Mouse (Mus musculus): ENCODE results near the gene Acadl.

DNA sequence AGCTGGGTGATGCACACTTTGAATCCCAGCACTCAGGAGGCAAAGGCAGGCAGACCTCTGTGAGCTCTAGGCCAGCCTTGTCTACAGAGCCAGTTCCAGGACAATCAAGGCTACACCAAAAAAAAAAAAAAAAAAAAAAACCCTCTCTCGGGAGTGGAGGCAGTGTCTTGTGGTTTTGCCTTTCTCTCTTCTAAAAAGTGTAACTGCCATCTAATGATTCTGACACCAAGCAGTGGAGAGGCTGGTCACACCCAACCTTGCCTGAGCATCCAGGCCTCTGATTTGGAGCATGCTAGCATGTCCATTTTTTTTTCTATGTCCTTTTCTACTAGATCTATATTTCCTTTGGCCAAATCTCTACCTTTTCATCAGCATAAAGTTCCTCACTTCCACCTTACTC lies 23.9 kb downstream of the Acadl start:
- TF ChIP-seq EP300 (IDR thresholded peaks at IDR 0.05; ENCODE audit: low read depth) (no peak), CTCF (IDR thresholded peaks at IDR 0.05; ENCODE audit: low read depth) (no peak)
